Mouse (Mus musculus) brain, adult 10 weeks (tissue): ENCODE results near the gene Cpb1. TPM values are rescaled to one million over a fixed set of nuclear protein-coding genes. Genes with fewer than 3 reads are reported as not detected.

Experiments used
- polyA plus RNA-seq: library from polyadenylated mRNA; stranded (reverse); fragments of 350-450 nt; fragmentation: Illumina TruSeq; extraction: RNeasy Lipid Tissue Mini Kit (QIAGEN cat#74804); gene quantifications from one replicate; pipeline ENCODE4 v1.2.3, GENCODE M21; 2015; ENCODE audit warnings: low read depth, low replicate concordance

Cpb1 gene
- polyA plus RNA-seq, result not detected

DNA sequence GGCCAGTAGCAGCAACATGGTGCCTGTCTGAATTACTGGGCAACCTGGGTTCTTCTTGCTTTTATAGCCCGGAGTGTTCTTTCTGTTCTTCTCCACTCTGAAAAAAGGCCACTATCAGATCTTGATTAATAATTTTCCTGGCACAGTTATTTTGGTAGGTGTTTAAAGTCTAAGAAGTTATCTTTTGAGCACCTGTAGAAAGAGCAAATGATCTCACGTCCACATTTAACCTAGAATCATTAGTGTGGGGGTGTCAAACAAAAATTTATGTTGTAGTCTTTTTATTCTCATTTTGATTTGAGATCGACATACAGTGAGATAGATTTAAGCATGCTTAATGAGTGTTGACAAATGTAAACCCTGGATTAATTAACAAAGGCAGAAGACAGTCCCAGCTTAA is at the start of gene Cpb1:
Cpb1 (minus strand) TSS at position 101 of the 400 bp plus-strand sequence.

DNA sequence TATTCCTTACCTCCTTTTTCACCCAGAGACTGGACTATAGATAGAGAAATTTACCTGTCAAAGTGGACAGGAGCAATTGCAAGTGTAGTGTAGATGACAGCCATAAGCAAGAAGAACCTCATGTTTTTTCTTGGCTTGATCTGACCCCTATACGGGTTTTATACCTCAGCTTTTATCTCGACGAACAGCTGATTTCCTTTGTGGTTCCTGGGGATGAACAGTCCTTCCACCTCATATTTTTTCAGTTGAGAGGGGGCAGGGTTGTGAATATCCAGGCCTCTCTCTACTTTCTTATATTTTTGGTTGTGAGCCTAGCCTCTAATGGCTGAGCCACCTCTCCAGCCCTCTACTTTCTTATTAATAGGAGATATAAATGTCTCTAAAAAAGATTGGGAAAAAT is 33.5 kb downstream of the Cpb1 start, which contains the start of gene Cpa3:
Cpa3 (minus strand) TSS at position 132 of the 400 bp plus-strand sequence.

Other genes with a start within 250 kb of the Cpb1 start
- gene Hps3, start 240.4 kb downstream of the Cpb1 start, polyA plus RNA-seq, result 14.1 TPM
- gene Hltf, start 217.9 kb downstream of the Cpb1 start, polyA plus RNA-seq, result 17.5 TPM
- gene Gyg, start 120.4 kb downstream of the Cpb1 start, polyA plus RNA-seq, result 43.8 TPM
- gene Cpa3, start 33.6 kb downstream of the Cpb1 start, polyA plus RNA-seq, result not detected
- 0.28 TPM for gene Agtr1b, start 91.4 kb upstream of the Cpb1 start, polyA plus RNA-seq